8 mouse cellular contexts compared by ENCODE assay signal in the genomic region with DNA sequence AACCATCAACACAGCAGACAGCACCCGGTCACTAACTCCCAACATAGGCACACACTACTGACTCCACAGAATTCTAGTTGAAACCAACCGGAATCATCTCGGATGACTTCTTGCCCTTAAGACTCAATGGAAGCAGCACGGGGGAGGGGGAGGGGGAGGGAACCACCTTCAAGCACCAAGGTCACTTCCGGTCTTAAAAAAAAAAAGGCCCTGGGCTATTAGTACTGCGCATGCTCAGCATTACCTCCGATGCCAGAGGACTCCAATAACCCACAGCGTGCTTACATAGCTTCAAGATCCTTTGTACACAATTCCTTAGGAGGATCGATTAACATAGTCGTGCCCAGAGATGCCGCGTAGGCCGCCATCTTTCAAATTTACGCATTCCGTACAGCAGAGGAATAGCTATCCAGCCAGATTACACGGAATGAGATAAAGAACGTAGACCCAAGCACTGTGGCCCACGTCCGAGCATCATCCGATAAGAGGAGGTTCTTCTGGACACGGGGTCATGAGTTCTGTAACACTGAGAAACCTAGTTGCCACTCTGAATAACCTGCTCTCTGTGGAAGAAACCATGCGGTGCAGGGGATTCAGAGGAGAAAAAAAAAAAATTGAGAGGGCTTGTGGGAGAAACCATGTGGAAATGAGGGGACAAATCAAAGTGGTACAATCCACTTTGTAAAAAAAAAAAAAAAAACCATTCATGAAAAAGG. TPM values are rescaled to one million over a fixed set of nuclear protein-coding genes. Genes with fewer than 3 reads are reported as not detected.
DNase-seq lines count a peak whose midpoint lies in the region; ATAC-seq and TF ChIP-seq lines count a peak whose summit lies in the region.

A gene (minus strand): TSS at position 607 of the 716 bp plus-strand sequence.

- ATAC-seq in forebrain, embryonic 16.5 days, result peak; percentile 87
- ATAC-seq in lung, embryonic 14.5 days (ENCODE audit: insufficient read depth), result peak; percentile 74

- WGBS in forebrain, embryonic 16.5 days, result 0% methylated on average over 22 of the region's 22 CpGs
- WGBS in lung, embryonic 14.5 days, result 1% methylated on average over 22 of the region's 22 CpGs

- peak within 1 kb of the TSS; percentile 89 for H3K27ac ChIP-seq in MEL (ENCODE audit: control insufficient read depth, low read depth, low read length)
- H3K27ac ChIP-seq in forebrain, embryonic 16.5 days (ENCODE audit: low read length), result peak within 1 kb of the TSS; percentile 99
- H3K27ac ChIP-seq in layer of hippocampus, adult 2 months, result peak within 1 kb of the TSS; percentile 98
- peak within 1 kb of the TSS; percentile 95 for H3K27ac ChIP-seq in lung, embryonic 14.5 days (ENCODE audit: low read depth)

- no peaks in the 10 kb centered on the region; a peak in 1 of 4 replicates for H3K36me3 ChIP-seq in MEL (ENCODE audit: control insufficient read depth in 1 of 2, insufficient read depth in 2 of 2, low read length in 2 of 2)
- H3K36me3 ChIP-seq in forebrain, embryonic 16.5 days (ENCODE audit: control insufficient read depth, insufficient read depth), result peaks cover 4% of the 10 kb centered on the region; the same call in 1 of the 2 replicates
- peaks cover 25% of the 10 kb centered on the region; the same call in 1 of the 2 replicates for H3K36me3 ChIP-seq in lung, embryonic 14.5 days (ENCODE audit: insufficient read depth)

- peak within 1 kb of the TSS; percentile 70 for H3K9ac ChIP-seq in MEL (ENCODE audit: control insufficient read depth, low read depth, low read length, poor library complexity, severe bottlenecking)
- peak within 1 kb of the TSS; percentile 70 for H3K9ac ChIP-seq in forebrain, embryonic 16.5 days (replicated peaks; ENCODE audit: low read depth, low read length)
- H3K9ac ChIP-seq in lung, embryonic 14.5 days, result peak within 1 kb of the TSS; percentile 59

- H3K4me1 ChIP-seq in MEL (ENCODE audit: control insufficient read depth in 1 of 2, insufficient read depth in 2 of 2, low read length in 2 of 2), result peaks cover 0 to 5% of the 10 kb centered on the region in 2 experiments; a peak in 1 of 4 replicates
- peaks cover 21% of the 10 kb centered on the region for H3K4me1 ChIP-seq in forebrain, embryonic 16.5 days (replicated peaks; ENCODE audit: control insufficient read depth, insufficient read depth, low read length)
- H3K4me1 ChIP-seq in lung, embryonic 14.5 days (ENCODE audit: insufficient read depth), result no peaks in the 10 kb centered on the region

- no peaks in the 10 kb centered on the region for H3K79me2 ChIP-seq in MEL (ENCODE audit: control insufficient read depth, insufficient read depth, low read length, poor library complexity)

- intact Hi-C loops in heart, postnatal 36 days (cut with DNase I), result loop anchor here (2.0 kb wide), 1 partner anchor 91 kb away; no protein-coding TSS in a partner anchor

- H3K9me3 ChIP-seq in MEL (replicated peaks; ENCODE audit: insufficient read depth, low read length), result no peaks in the 10 kb centered on the region
- no peaks in the 10 kb centered on the region for H3K9me3 ChIP-seq in forebrain, embryonic 16.5 days (ENCODE audit: control insufficient read depth, low read length)
- no peaks in the 10 kb centered on the region for H3K9me3 ChIP-seq in lung, embryonic 14.5 days (ENCODE audit: low read depth, low read length)

- no peak for TF ChIP-seq EP300 in MEL (IDR thresholded peaks at IDR 0.05; ENCODE audit: low read depth in 1 of 2, low read length in 2 of 2)

- TF ChIP-seq CTCF in MEL (IDR thresholded peaks at IDR 0.05 in 2 of 3, conservative IDR thresholded peaks at IDR 0.05 in 1 of 3; ENCODE audit: control insufficient read depth in 1 of 3, insufficient read depth in 1 of 3, low read depth in 2 of 3, low read length in 3 of 3, poor library complexity in 1 of 3, severe bottlenecking in 1 of 3), result no peak
- peak; percentile 34 for TF ChIP-seq CTCF in layer of hippocampus, adult 2 months (conservative IDR thresholded peaks at IDR 0.05)
- TF ChIP-seq CTCF in lung, embryonic 14.5 days (IDR thresholded peaks at IDR 0.05; ENCODE audit: low read depth), result no peak

- H3K4me3 ChIP-seq in MEL (ENCODE audit: control insufficient read depth in 1 of 2, insufficient read depth in 1 of 2, low read depth in 2 of 2, low read length in 2 of 2), result peak within 1 kb of the TSS; percentile 74 to 90
- peak within 1 kb of the TSS; percentile 53 for H3K4me3 ChIP-seq in forebrain, embryonic 16.5 days (replicated peaks; ENCODE audit: low read length)
- H3K4me3 ChIP-seq in layer of hippocampus, adult 2 months, result peak within 1 kb of the TSS; percentile 76
- peak within 1 kb of the TSS; percentile 58 for H3K4me3 ChIP-seq in lung, embryonic 14.5 days (ENCODE audit: low read depth, low read length)

- no peaks in the 10 kb centered on the region for H3K27me3 ChIP-seq in MEL (ENCODE audit: control insufficient read depth in 1 of 2, insufficient read depth in 2 of 2, low read length in 2 of 2)
- H3K27me3 ChIP-seq in forebrain, embryonic 16.5 days (replicated peaks; ENCODE audit: control insufficient read depth, insufficient read depth, low read length), result no peaks in the 10 kb centered on the region
- no peaks in the 10 kb centered on the region for H3K27me3 ChIP-seq in lung, embryonic 14.5 days (ENCODE audit: insufficient read depth, low read length)

- no peak for TF ChIP-seq RAD21 in MEL (IDR thresholded peaks at IDR 0.05; ENCODE audit: low read depth, low read length)

- TF ChIP-seq POLR2A in MEL (IDR thresholded peaks at IDR 0.05; ENCODE audit: control insufficient read depth in 1 of 2, insufficient read depth in 1 of 2, low read depth in 1 of 2, low read length in 2 of 2, poor library complexity in 1 of 2), result peak in 1 of 2 experiments; percentile 57; a peak in 2 of 4 replicates

- peak within 1 kb of the TSS; percentile 59 for H3K4me2 ChIP-seq in forebrain, embryonic 16.5 days (ENCODE audit: low read length)
- H3K4me2 ChIP-seq in lung, embryonic 14.5 days, result peak within 1 kb of the TSS; percentile 75

- peak; percentile 84 for DNase-seq in MEL (ENCODE audit: low read depth, low spot score)
- DNase-seq in cerebellum, adult 18-20 months, result peak; percentile 72 to 76
- DNase-seq in heart, postnatal 36 days, result peak; percentile 43 to 62
- DNase-seq in layer of hippocampus, adult 2 months (ENCODE audit: low spot score in 2 of 2), result peak; percentile 58 to 84
- DNase-seq in lung, embryonic 14.5 days, result peak; percentile 93
- DNase-seq in ovary, adult 18-20 months (ENCODE audit: low spot score), result peak; percentile 66
- peak; percentile 91 for DNase-seq in thymus, postnatal 0 days (ENCODE audit: low spot score)

TF ChIP-seq in MEL, 35 proteins besides CTCF, POLR2A, EP300 and RAD21 (continues in another document):
- TF ChIP-seq GATA1 (IDR thresholded peaks at IDR 0.05; ENCODE audit: low read depth, low read length), result no peak
- 0 out of 2 replicates have a peak, but pooled peaks have one; percentile 20 for TF ChIP-seq ETS1 (IDR thresholded peaks at IDR 0.05; ENCODE audit: low read depth, low read length)
- 0 out of 2 replicates have a peak, but pooled peaks have one; percentile 10 for TF ChIP-seq USF1 (IDR thresholded peaks at IDR 0.05; ENCODE audit: low read depth, low read length)
- TF ChIP-seq KAT2A (conservative IDR thresholded peaks at IDR 0.05; ENCODE audit: low read depth, low read length), result no peak
- no peak for TF ChIP-seq TAL1 (IDR thresholded peaks at IDR 0.05; ENCODE audit: low read length)
- TF ChIP-seq ELF1 (IDR thresholded peaks at IDR 0.05; ENCODE audit: low read depth, low read length), result no peak
- peak; percentile 54; the same call in 1 of the 2 replicates for TF ChIP-seq POLR2AphosphoS2 (IDR thresholded peaks at IDR 0.05; ENCODE audit: low read length)
- TF ChIP-seq USF2 (IDR thresholded peaks at IDR 0.05; ENCODE audit: borderline replicate concordance in 1 of 2, insufficient read depth in 1 of 2, low read depth in 1 of 2, low read length in 2 of 2), result no peak
- TF ChIP-seq SIN3A (IDR thresholded peaks at IDR 0.05; ENCODE audit: low read length), result peak; percentile 84
- no peak for TF ChIP-seq SMC3 (IDR thresholded peaks at IDR 0.05; ENCODE audit: low read depth, low read length)
- TF ChIP-seq ZKSCAN1 (IDR thresholded peaks at IDR 0.05; ENCODE audit: low read depth, low read length), result peak; percentile 29; the same call in 1 of the 2 replicates
- TF ChIP-seq ZMIZ1 (IDR thresholded peaks at IDR 0.05; ENCODE audit: low read depth, low read length), result 0 out of 2 replicates have a peak, but pooled peaks have one; percentile 25
- no peak for TF ChIP-seq E2F4 (IDR thresholded peaks at IDR 0.05; ENCODE audit: borderline replicate concordance, low read depth, low read length)
- TF ChIP-seq ZNF384 (IDR thresholded peaks at IDR 0.05; ENCODE audit: low read depth, low read length), result peak; percentile 94
- no peak for TF ChIP-seq UBTF (IDR thresholded peaks at IDR 0.05; ENCODE audit: borderline replicate concordance, insufficient read depth, low read depth, low read length)
- TF ChIP-seq JUND (IDR thresholded peaks at IDR 0.05; ENCODE audit: low read depth, low read length), result no peak
- TF ChIP-seq NELFE (IDR thresholded peaks at IDR 0.05; ENCODE audit: low read depth, low read length), result peak; percentile 53
- no peak for TF ChIP-seq MYB (IDR thresholded peaks at IDR 0.05; ENCODE audit: low read depth, low read length)
- TF ChIP-seq MXI1 (IDR thresholded peaks at IDR 0.05; ENCODE audit: low read depth, low read length), result peak; percentile 56; the same call in 1 of the 2 replicates
- TF ChIP-seq POLR2AphosphoS5 (IDR thresholded peaks at IDR 0.05; ENCODE audit: borderline replicate concordance, low read depth, low read length), result no peak
- no peak for TF ChIP-seq CHD2 (IDR thresholded peaks at IDR 0.05; ENCODE audit: low read length)
- TF ChIP-seq CHD1 (IDR thresholded peaks at IDR 0.05; ENCODE audit: low read depth, low read length), result peak; percentile 98
- peak; percentile 71 for TF ChIP-seq HCFC1 (IDR thresholded peaks at IDR 0.05; ENCODE audit: low read depth, low read length)
- TF ChIP-seq GABPA (IDR thresholded peaks at IDR 0.05; ENCODE audit: low read depth, low read length), result no peak
- TF ChIP-seq MEF2A (IDR thresholded peaks at IDR 0.05; ENCODE audit: extremely low read depth, insufficient replicate concordance, low read depth, low read length, poor library complexity, severe bottlenecking), result no peak

RNA-seq across cellular contexts. Expression of the gene that starts here (rescaled TPM):
- 4.3 and 4.9 TPM in 2 replicates for total RNA-seq in MEL (2012; rRNA removed)
- 1 to 10 TPM in 1 of 2 experiments, not detected in 1; 5.0 TPM for polyA plus RNA-seq in MEL (2012; ENCODE audit: insufficient read depth in 1 of 2, insufficient read length in 2 of 2, low read depth in 1 of 2, low replicate concordance in 2 of 2, missing spikeins in 1 of 2)
- 18.0 and 20.5 TPM in 2 replicates for polyA plus RNA-seq in forebrain, embryonic 16.5 days (2015; fragmentation: Nextera tagmentation; extraction: Ambion mirVana)
- 1 to 10 TPM; 7.9 to 8.9 TPM for total RNA-seq in heart, postnatal 36 days (2021)
- 10 to 100 TPM; 20.5 to 22.2 TPM for total RNA-seq in layer of hippocampus, adult 2 months (2021)
- polyA plus RNA-seq in lung, embryonic 14.5 days (2014; fragmentation: Nextera tagmentation; extraction: Ambion mirVana), result 11.3 and 12.6 TPM in 2 replicates
- 6.4 and 6.9 TPM in 2 replicates for polyA plus RNA-seq in thymus, postnatal 0 days (2015; fragmentation: Nextera tagmentation; extraction: Ambion mirVana)

Comparison
In these comparisons a context has a peak if more than half of its experiments do, and no peak if none do; other contexts are left out.
1. Peak in every context shown above with its lines: DNase-seq, ATAC-seq, H3K4me3 ChIP-seq and H3K27ac ChIP-seq.